Mouse (Mus musculus) ES-Bruce4 (cell line): ENCODE measurements around the gene Unc5c. TPM values are rescaled to one million over a fixed set of nuclear protein-coding genes. Genes with fewer than 3 reads are reported as not detected.

Experiments used
- H3K27ac ChIP-seq: 2 replicates; pipeline ENCODE4 v1.5.1; 2012; ENCODE audit warnings: low read length, inconsistent platforms; ENCODE audit not compliant: insufficient read depth
- H3K27me3 ChIP-seq: 2 replicates; pipeline ENCODE4 v1.6.1; 2012; ENCODE audit warnings: mild to moderate bottlenecking, low read length, inconsistent platforms; ENCODE audit not compliant: control insufficient read depth, poor library complexity, insufficient read depth, severe bottlenecking
- H3K36me3 ChIP-seq: 2 replicates; pipeline ENCODE4 v1.6.1; 2012; ENCODE audit warnings: inconsistent platforms, mild to moderate bottlenecking, low read length, moderate library complexity; ENCODE audit not compliant: control insufficient read depth, poor library complexity, insufficient read depth, severe bottlenecking
- H3K4me1 ChIP-seq: one replicate; pipeline ENCODE4 v1.8.1; 2011; ENCODE audit warnings: low read length; ENCODE audit not compliant: control insufficient read depth, insufficient read depth
- H3K4me3 ChIP-seq: 2 replicates; pipeline ENCODE4 v1.5.1; 2011; ENCODE audit warnings: low read depth, mild to moderate bottlenecking, low read length
- H3K9ac ChIP-seq: 2 replicates; pipeline ENCODE4 v1.6.1; 2012; ENCODE audit warnings: low read depth, mild to moderate bottlenecking, inconsistent platforms; ENCODE audit not compliant: poor library complexity, severe bottlenecking
- H3K9me3 ChIP-seq: replicated peaks from 2 replicates; pipeline ENCODE4 v1.6.1; 2012; ENCODE audit warnings: mild to moderate bottlenecking, low read length, inconsistent platforms; ENCODE audit not compliant: control insufficient read depth, poor library complexity, insufficient read depth, severe bottlenecking
- CTCF ChIP-seq: IDR thresholded peaks from one replicate; pipeline ENCODE4 v1.8.1; 2011; ENCODE audit warnings: low read depth, low read length
- EP300 ChIP-seq: IDR thresholded peaks from 2 replicates; pipeline ENCODE4 v1.6.1; 2011; ENCODE audit warnings: low read depth, low read length; ENCODE audit not compliant: insufficient read depth
- POLR2A ChIP-seq: IDR thresholded peaks from one replicate; pipeline ENCODE4 v1.8.1; 2011; ENCODE audit warnings: low read length; ENCODE audit not compliant: insufficient read depth
- polyA plus RNA-seq: library from polyadenylated mRNA; stranded (reverse); fragments of >200 nt; gene quantifications from 2 replicates; pipeline ENCODE4 v1.2.4, GENCODE M21; 2011; ENCODE audit warnings: low read depth; ENCODE audit not compliant: missing spikeins, insufficient read depth, insufficient read length

The Unc5c gene
- polyA plus RNA-seq, 1 experiment, result 1.0 TPM

DNA sequence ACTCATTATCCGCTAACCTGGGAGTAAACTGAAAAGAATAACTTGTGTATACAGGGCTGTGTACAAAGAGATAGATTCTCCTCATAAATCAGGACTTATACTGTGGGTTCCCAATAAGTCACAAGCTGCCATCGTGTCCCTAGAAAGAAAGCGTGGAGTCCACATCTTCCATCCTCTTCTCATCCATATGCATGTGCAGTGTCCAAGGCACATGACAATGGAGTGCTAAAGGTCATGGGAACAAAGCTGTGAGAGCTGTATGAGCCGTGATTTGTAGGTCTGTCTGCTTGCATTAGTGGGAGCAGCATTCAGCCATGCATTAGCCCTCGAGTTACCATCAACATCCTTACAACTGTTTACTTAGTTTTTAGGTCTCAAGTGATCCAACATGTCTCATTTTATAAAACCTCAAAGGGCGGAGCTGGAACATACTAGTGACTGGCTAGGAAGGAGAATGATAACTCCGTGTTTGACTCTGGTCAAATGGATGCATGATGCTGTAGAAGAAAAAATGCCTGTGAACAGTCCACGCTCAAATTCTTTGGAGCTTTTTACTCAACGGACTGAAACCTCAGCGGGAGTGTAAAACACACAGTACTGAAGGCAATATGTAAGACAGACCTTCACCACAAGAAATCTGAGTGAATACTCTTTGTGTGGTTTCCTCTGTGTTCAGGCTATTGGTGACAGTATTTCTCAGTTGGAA is 407.5 kb downstream of the Unc5c start:
- Histone ChIP-seq H3K27me3 (no peaks in the 10 kb centered on the region), H3K27ac (no peak overlapping the region), H3K4me1 (no peaks in the 10 kb centered on the region), H3K36me3 (no peaks in the 10 kb centered on the region), H3K4me3 (no peak overlapping the region), H3K9me3 (no peaks in the 10 kb centered on the region), H3K9ac (no peak overlapping the region)
- no peak for TF ChIP-seq EP300
- no peak for TF ChIP-seq POLR2A
- TF ChIP-seq CTCF, result no peak

DNA sequence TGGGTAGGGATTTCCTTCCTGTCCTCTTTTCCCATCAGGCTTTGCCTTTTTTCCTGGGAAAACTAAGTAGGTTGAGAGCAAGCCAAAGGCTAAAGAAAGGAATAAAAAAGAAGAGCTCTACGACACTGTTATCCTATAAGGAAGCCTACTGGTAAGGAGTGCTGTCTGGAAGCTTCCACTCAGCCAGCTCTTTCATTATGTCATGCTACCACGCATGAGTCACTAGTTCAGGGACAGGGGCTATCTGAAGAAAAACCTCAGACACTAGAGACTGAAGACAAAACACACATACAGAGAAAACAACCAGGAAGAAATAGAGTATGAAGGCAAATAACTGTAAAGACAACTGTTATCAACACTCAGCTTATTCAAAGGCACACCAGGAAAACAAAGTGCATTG is 417.5 kb downstream of the Unc5c start:
- Histone ChIP-seq H3K9ac (no peak overlapping the region), H3K27ac (no peak overlapping the region), H3K36me3 (no peaks in the 10 kb centered on the region), H3K9me3 (no peaks in the 10 kb centered on the region), H3K4me1 (no peaks in the 10 kb centered on the region), H3K4me3 (no peak overlapping the region), H3K27me3 (no peaks in the 10 kb centered on the region)
- no peak for TF ChIP-seq POLR2A
- no peak for TF ChIP-seq EP300
- no peak for TF ChIP-seq CTCF

DNA sequence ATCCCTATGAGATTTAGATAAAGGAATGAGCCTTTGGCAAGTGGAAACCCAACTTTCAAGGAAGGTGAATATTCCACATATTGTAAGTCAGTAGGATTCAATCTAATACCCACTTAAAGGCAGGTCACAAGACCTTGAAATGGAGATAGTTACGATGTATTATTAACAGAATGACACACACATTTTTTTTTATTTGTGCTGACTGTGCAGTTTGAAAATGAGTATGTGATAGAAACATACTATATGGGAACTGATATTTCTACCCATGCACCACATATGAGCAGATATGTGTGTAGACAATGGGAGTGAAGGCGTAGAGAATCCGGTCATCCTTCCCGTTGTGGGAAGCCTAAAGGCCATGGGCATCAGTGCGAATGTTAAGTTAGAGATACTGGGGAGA is 419.2 kb downstream of the Unc5c start:
- no peaks in the 10 kb centered on the region for H3K27me3 ChIP-seq
- no peak overlapping the region for H3K27ac ChIP-seq
- H3K4me1 ChIP-seq, result no peaks in the 10 kb centered on the region
- H3K4me3 ChIP-seq, result no peak overlapping the region
- H3K9me3 ChIP-seq, result no peaks in the 10 kb centered on the region
- TF ChIP-seq POLR2A (no peak), CTCF (no peak), EP300 (no peak)
- no peaks in the 10 kb centered on the region for H3K36me3 ChIP-seq
- no peak overlapping the region for H3K9ac ChIP-seq
